Mouse (Mus musculus): ENCODE results near the gene Kcnh6. TPM values are rescaled to one million over a fixed set of nuclear protein-coding genes. Genes with fewer than 3 reads are reported as not detected.

The Kcnh6 gene
- under 1 TPM in 1 of 2 experiments, not detected in 1; 0.13 TPM for total RNA-seq (2021)
- long read RNA-seq, experiment 1, partial matches to known transcripts = 0 of 4 reads
- long read RNA-seq, experiment 1, other reads (novel, unspliced or antisense) = 4 of 4 reads
- long read RNA-seq, experiment 2 = 0 reads

- DNase-seq = peak; percentile 83 to 84
Observed at GRCm38 (mm10) chr11:106007821-106008220, at the start of gene Kcnh6. Gene Kcnh6 (plus strand): TSS chr11:106008124.

- DNase-seq = no peak
Observed at GRCm38 (mm10) chr11:105958566-105958965, 49.4 kb upstream of the Kcnh6 start.

- DNase-seq = no peak
Observed at GRCm38 (mm10) chr11:105959355-105959754, 48.6 kb upstream of the Kcnh6 start.

- DNase-seq = no peak
Observed at GRCm38 (mm10) chr11:105964691-105965090, 43.2 kb upstream of the Kcnh6 start.

GRCm38 (mm10) chr11:105966288-105966687, 41.6 kb upstream of the Kcnh6 start:
- DNase-seq = no peak

GRCm38 (mm10) chr11:105967741-105968574, 40.0 kb upstream of the Kcnh6 start, which contains the start of gene Ace:
Gene Ace (plus strand): TSS chr11:105967945.
- peak; percentile 22 to 53 for DNase-seq

GRCm38 (mm10) chr11:105968948-105969347, 39.0 kb upstream of the Kcnh6 start:
- no peak for DNase-seq

- DNase-seq = peak; percentile 72 to 81
Observed at GRCm38 (mm10) chr11:105969516-105969915, 38.4 kb upstream of the Kcnh6 start.

GRCm38 (mm10) chr11:105974593-105974992, 33.3 kb upstream of the Kcnh6 start:
- peak in 1 of 2 experiments; percentile 40 for DNase-seq

- DNase-seq = no peak
Observed at GRCm38 (mm10) chr11:105975050-105975449, 32.9 kb upstream of the Kcnh6 start.

- no peak for DNase-seq
Observed at GRCm38 (mm10) chr11:105975636-105976035, 32.3 kb upstream of the Kcnh6 start.

GRCm38 (mm10) chr11:105978232-105978631, 29.7 kb upstream of the Kcnh6 start:
- no peak for DNase-seq

GRCm38 (mm10) chr11:105978634-105979033, 29.3 kb upstream of the Kcnh6 start:
- no peak for DNase-seq

- no peak for DNase-seq
Observed at GRCm38 (mm10) chr11:105984452-105984851, 23.5 kb upstream of the Kcnh6 start.

- no peak for DNase-seq
Observed at GRCm38 (mm10) chr11:105987446-105987845, 20.5 kb upstream of the Kcnh6 start.

GRCm38 (mm10) chr11:105989446-105989845, 18.5 kb upstream of the Kcnh6 start:
- DNase-seq = no peak

GRCm38 (mm10) chr11:105990231-105990630, 17.7 kb upstream of the Kcnh6 start:
- DNase-seq = peak; percentile 30 to 33

- DNase-seq = no peak
Observed at GRCm38 (mm10) chr11:105994375-105994774, 13.5 kb upstream of the Kcnh6 start, which contains the start of gene Ace3. Gene Ace3 (plus strand): TSS chr11:105994675.

- no peak for DNase-seq
Observed at GRCm38 (mm10) chr11:106000062-106000461, 7.9 kb upstream of the Kcnh6 start.

- peak in 1 of 2 experiments; percentile 24 for DNase-seq
Observed at GRCm38 (mm10) chr11:106001718-106002117, 6.2 kb upstream of the Kcnh6 start.

GRCm38 (mm10) chr11:106004576-106004975, 3.3 kb upstream of the Kcnh6 start:
- no peak for DNase-seq

- DNase-seq = no peak
Observed at GRCm38 (mm10) chr11:106005970-106006369, 2.0 kb upstream of the Kcnh6 start.

- DNase-seq = no peak
Observed at GRCm38 (mm10) chr11:106012711-106013110, 4.8 kb downstream of the Kcnh6 start.

Data from adrenal gland, postnatal 36 days (tissue).